Mouse (Mus musculus): ENCODE results near the gene Tns1.

DNA sequence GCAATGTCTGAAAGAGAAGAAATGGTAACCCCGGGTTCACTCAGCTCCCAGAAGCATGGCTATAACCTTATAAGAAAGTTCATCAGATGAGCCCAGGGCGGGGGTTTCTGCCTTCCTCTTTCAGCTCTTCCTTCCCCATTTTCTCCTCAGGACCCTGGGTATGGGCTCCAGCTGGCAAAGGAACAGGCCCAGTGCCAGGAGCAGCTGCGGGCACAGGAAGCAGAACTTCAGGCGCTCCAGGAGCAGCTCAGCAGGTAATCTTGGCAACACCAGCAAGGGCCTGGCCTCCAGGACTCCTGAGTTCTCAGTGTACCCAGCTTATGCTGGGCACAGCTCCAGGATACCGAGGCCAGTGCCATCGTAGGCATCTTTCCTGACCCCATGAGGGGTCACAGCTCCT lies 9.7 kb upstream of the Tns1 start:
- TF ChIP-seq CTCF (conservative IDR thresholded peaks at IDR 0.05; ENCODE audit: low read length) (no peak), POU5F1 (IDR thresholded peaks at IDR 0.05; ENCODE audit: borderline replicate concordance, low read length) (no peak), NANOG (IDR thresholded peaks at IDR 0.05; ENCODE audit: borderline replicate concordance, low read length) (no peak)

All from E14TG2a.4 (cell line).